Mouse (Mus musculus) bone marrow, adult 2 months (tissue): ENCODE results near the gene Gps1.

Experiments
- CTCF ChIP-seq: fragments of 200-500 bp; IDR thresholded peaks from 2 replicates; pipeline ENCODE4 v1.5.1; 2011; ENCODE audit warnings: low read length, control low read depth; ENCODE audit not compliant: control insufficient read depth, insufficient read depth
- POLR2A ChIP-seq: fragments of 200-500 bp; IDR thresholded peaks from 2 replicates; pipeline ENCODE4 v1.6.1; 2011; ENCODE audit warnings: low read depth, mild to moderate bottlenecking, control low read depth, low read length, borderline replicate concordance; ENCODE audit not compliant: control insufficient read depth

DNA sequence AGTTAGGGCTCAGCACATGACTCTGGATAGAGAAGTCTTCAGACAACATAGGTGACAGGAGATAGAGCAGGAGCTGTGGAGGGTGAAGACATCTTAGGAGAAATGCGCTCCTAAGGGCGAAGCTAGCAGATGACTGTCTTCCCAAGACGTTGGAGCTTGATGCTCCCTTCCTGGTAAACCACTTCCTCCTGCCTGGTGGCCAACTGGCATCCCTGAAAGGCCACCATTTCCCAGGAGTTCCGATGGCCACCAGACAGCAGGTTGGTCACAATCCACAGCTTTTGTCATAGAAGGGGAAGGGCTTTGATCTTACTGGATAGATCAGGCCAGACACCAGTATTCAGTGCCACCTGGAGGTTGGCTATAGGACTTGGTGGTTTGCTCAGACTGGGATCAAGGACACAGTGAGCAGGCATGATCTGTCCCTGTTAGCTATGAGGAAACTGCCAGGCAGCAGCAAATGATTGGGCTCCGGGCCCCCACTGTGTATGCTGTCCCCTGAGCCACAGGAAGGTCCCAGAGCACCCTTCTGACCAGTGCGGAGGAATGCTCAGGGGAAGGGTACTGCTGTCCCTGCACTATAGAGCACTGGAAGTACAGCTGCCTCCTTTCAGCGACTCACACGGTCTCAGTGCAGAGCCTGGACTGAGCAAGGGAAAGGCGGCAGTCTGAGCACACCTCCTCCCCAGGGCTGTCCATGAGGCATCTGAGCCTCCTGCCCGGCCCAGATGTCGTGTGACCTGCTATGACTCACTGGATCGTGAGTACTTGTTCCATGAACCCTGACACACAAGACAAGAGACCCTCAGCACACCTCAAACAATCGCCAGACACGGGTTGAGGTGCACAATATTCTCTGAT is 22.0 kb upstream of the Gps1 start:
- TF ChIP-seq POLR2A (no peak), CTCF (no peak)
